Mouse (Mus musculus) CH12.LX (cell line): Measurements from ENCODE around the gene Nkain1.

Source experiments
- ELF1 ChIP-seq: IDR thresholded peaks from 2 replicates; pipeline ENCODE4 v1.6.1; 2014; ENCODE audit warnings: low read depth, mild to moderate bottlenecking, inconsistent platforms, low read length, improper control_type of control experiment
- USF1 ChIP-seq: IDR thresholded peaks from 2 replicates; pipeline ENCODE4 v1.6.1; 2014; ENCODE audit warnings: low read depth, mild to moderate bottlenecking, inconsistent platforms, low read length, improper control_type of control experiment

GRCm38 (mm10) chr4:130573012-130573350 is 992 bp downstream of the Nkain1 start:
- TF ChIP-seq ELF1 (no peak), USF1 (no peak)
